Mouse (Mus musculus): ENCODE results near the gene Zc2hc1c.

The Zc2hc1c gene

DNA sequence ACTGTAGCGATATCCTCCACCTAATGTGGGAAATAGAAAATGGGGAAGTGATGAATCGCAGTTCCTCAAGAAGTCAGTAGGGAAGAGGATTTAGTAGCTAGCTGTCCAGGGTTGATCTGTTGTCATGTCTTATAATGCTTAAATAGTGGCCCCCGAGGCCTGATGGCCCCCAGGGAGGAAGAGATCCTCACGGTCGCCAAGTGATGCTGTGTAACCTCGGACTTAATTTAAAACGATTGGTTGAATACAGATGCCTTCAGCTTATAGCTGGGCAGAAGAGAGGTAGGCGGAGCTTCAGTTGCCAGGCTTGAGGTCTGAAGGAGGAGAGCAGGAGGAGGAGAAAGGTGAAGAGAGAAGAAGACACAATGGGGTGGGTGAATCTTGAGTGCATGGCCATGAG, 4.1 kb upstream of the Zc2hc1c start:
- no peak for DNase-seq (ENCODE audit: low read depth, low spot score)

DNA sequence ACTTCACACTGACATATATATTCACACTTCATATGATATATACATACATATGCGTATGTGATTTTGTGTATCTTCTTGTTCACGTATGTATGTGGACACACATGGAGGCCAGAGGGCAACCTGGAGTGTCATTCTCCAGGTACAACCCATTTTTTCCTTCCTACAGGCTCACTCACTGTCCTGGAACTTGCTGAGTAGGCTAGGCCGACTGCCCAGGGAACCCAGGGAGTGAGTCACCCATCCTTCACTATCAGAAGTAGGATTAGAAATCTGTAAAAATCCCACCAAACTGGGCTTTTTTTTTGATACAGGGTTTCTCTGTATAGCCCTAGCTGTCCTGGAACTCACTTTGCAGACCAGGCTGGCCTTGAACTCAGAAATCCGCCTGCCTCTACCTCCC, 3.4 kb upstream of the Zc2hc1c start:
- no peak for DNase-seq (ENCODE audit: low read depth, low spot score)

DNA sequence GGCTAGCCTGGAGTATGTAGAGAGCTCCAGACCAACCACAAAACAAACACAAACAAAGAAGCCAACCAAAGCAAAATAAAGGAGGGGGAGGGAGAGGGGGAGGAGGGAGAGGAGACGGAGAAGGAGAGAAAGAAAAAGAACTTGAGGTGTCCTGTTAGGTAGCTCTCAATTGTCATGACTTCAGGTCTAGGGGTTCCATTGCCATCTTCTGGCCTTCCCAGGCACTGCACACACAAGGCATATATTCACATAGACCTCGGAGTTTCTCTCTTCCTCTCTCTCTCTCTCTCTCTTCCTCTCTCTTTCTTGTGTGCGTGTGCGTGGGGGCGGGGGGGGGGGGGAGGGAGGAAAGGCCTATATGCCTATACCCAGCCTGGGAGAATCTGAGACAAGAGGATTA, 1.4 kb upstream of the Zc2hc1c start:
- no peak for DNase-seq (ENCODE audit: low read depth, low spot score)

DNA sequence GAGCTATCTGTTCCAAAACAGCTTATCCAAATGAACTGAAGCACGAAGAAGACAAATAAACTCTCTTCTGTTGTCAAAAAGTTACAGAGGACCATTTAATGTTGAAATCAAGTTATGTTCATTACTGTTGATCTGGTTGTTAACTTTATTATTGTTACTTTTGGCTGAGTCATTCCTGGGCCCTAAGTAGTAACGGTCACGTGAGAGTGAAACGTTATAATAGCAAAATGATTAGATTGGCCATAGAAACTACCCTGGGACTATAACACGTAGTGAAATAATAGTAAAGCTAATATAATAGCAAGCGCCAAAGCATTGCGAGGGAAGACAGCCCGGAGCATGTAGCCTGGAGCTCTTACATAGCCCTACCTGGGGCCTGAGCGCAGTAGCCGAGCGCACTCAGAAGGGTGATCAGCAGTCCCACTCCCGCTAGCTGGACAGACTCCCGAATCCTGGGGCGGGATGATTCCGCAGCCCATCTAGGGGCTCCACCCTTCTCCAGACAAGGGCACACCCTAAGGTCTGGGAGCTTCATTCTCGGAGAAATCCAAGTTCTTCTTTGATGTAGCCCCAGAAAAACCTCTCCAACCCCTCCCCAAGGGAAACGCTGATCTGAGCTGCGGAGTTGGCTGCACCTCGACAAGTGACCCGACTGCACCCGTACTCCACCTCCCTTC, 444 bp upstream of the Zc2hc1c start, which contains the start of gene Acyp1:
TSS of gene Acyp1 (minus strand) at position 630 of the 677 bp plus-strand sequence.
- DNase-seq (ENCODE audit: low read depth, low spot score), result no peak

DNA sequence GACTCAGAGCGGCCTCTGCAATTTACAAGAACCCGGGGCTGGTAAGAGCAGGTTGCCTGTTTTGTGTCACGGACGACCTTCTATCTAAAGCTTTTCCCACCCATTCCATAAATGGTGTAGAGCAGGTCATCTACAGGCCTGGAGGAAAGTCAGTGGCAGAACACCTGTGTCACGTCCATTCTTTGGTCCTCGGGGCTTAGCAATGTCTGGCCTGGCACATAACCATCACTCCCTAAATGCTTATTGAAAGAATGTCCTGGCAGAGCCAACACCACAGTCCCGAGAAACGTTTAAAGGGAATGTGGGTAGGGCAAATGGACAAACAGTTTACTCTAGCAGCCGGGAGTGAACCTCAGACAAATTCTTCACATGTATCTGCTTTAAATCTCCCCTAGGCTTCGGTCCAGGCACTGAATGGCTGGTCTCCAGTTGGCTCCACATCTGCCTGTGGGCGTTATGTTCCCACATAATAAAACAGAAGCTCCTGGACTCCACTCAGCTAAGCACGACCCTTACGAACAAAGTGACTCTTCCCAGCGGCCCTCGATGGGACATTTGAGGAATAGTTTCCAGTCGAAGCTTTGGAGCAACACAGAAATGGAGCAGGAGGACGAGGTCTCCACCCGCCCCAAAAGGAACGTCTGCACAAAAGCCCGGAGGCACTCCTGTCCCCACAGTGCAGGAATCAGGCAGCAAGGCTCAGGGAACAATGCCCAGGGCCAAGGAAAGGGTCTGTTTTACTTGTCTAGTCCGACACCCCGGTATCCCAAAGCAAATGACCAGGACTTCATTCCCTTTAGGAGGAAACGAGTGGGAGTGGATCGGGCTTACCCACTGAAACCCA, 988 bp downstream of the Zc2hc1c start:
- no peak for DNase-seq (ENCODE audit: low read depth, low spot score)

DNA sequence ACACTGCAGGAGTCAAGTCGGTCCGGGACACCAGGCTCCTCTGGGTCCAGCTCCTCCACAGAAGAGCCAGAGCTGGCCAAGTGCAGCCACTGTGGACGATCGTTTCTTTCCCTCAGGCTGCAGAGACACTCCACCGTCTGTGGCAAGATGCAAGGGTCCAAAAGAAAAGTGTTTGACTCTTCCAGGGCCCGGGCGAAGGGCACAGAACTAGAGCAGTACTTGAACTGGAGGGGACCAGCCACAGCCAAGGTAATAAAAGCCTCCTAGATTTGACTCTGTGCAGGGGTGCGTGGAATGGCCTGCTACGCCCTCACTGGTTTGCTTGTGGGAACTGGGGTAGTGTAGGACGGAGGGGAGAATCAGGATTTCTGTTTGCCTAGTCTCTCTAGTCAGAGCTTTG, 2.2 kb downstream of the Zc2hc1c start:
- DNase-seq (ENCODE audit: low read depth, low spot score), result no peak

DNA sequence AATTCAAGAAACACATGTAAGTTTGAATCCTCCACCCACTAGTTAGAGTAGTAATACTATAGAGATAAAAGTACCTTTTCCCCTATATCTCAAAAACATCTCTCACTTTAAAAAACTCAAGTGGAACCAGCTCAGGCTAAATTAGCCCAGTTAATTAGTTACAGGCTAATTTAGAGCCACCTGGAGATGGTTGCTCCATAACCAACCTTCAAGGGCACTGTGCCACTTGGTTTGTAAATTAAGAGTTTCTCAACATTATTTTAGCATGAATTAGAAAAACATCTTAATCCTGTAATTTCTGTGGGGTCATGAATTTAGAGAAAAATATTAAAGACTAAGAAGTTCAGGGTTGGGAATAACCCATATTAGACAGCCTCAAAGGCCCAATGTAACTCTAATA, 3.1 kb downstream of the Zc2hc1c start:
- DNase-seq (ENCODE audit: low read depth, low spot score), result no peak

DNA sequence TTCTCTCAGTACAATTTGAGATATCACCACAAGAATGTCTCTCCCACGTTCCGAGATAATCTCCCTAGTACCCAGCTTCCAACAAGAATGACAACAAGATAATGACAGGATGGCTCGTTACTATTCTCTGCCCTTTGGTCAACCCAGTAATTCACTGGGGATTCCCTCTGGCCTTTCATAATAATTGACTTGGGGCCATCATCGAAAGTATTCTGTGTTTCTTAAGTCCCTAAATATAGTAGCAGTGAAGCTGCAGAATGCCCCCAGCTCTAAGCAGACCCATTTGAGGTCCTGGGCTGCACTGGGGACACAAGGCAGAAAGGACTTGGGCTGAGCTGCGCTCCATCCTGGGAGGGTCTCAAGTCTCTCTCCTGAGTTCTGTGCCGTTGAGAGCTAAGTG, 3.9 kb downstream of the Zc2hc1c start:
- no peak for DNase-seq (ENCODE audit: low read depth, low spot score)

DNA sequence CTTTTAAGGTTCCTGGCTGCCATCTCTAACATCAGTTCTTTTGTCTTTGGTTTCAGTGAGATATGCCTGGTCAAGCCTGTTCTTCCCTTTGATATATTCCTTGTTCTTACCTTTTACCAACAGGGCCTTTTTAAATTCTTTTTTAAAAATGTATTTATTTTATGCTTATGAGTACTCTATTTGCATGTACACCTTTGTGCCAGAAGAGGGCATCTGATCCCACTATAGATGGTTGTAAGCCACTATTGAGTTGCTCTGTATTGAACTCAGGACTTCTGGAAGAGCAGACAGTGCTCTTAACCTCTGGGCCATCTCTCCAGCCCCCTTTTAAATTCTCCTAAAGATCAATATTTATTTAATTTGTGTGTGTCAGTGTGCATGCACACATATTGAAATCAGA, 4.5 kb downstream of the Zc2hc1c start:
- no peak for DNase-seq (ENCODE audit: low read depth, low spot score)

DNA sequence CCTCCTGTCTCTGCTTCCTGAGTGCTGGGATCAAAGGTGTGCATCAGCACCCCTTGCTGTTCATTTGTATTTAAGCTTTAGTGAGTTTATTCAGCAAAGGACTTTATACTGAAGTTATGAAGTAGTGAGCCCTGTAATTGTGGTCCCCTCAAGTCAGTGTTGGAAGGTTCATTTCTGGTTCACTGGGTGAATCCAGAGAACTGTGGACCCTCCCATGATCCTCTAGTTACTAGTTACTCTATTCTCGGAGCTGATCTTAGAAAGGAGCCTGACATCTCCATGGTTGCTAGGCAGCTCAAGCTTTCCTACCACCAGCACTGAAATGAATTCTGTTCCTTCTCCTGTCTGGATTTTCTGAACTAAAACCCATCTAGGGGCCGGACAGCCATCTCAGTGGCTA, 7.1 kb downstream of the Zc2hc1c start:
- DNase-seq (ENCODE audit: low read depth, low spot score), result no peak

DNA sequence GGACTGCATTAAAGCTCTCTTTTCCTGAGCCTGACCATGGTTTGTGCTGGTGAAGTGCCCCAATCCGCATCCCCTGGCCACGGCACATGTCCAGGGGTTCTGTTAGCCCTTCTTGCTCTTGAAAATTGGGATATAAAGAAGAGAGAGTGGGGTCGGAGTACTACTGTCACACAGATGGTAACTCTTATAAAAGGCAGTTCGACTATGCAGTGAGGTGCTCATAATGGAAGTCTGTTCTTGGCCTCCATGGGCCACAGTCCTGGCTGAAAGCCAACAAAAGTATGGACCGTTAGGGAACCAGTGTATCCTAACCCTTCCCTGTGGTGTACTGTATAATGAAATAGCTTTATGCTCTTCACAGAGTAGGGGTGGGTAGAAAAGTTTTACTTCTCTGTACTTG, 8.5 kb downstream of the Zc2hc1c start:
- DNase-seq (ENCODE audit: low read depth, low spot score), result no peak

DNA sequence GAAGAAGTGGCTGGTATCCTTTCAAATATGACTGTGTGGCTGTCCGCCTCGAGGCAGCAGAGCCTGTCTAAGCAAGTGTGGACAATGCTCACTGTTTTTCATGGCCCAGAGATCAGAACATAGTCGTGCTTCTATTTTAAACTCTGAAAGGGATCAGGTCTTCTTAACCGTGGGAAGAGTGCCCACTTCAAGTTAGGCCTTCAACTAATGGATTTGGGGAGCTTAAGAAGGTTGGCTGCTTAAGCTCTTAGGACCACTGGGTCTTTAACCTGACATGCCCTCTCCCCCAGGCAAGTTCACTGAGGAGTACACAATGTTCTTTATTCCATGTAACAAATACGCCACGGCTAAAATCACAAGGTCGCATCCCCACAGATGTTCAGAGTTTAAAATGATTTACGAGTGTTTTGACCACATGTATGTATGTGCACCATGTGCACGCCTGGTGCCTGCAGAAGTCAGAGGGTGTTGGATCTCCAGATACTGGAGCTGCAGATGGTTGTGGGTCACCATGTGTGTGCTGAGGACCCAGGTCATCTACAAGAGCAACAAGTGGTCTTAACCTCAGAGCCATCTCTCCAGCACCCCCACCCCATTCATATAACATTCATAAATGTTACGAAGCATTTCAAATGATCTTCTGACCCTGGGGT, 9.1 kb downstream of the Zc2hc1c start:
- no peak for DNase-seq (ENCODE audit: low read depth, low spot score)

DNA sequence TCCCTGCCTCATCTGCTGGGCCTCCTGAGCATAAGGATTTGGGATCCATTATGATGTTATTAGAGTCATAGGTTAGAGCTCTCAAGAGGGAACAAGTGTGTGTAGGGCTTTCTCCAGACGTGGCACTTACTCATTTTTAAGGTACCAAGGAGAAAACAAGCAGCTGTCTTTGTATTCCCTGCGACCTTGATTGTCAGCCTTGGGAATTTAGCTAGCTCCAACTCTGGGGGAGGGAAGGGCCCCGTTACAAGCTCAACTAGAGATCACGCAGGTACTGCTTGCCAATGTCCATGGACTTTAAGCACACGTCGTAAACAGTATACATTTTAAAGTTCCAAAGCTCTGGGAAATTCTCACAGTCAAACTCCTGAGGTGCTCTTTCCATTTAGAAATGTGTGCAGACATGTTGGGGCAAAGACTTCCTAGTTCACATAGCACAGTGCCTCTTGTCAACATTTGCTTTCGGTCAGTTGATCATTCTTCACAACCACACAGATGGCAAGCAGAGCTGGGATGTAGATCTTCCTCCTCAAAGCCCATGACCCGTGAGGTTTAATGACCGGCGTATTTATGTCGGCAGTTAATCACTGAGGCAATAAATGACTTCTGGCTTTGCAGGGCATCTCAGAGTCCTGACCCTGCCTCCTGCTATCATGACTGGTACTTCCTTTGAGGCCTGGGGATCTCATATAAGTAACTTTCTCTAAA, 9.9 kb downstream of the Zc2hc1c start:
- no peak for DNase-seq (ENCODE audit: low read depth, low spot score)

DNA sequence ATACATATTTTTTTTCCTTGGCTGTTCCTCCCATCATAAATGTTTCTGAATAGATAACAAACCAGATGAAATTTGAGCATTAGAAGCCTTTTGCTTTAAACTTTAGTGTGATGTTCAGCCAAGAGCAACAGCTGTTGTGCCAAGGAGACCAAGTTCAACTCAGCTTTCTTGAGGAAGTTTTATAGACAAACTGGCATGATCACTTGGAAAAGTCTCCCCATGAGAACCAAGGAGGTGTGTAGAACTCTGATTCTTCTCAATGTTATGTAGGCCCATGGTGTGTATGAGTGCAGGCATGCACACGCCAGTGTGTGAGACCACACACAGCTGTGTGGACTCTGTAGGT, 10.4 kb downstream of the Zc2hc1c start:
- no peak for DNase-seq (ENCODE audit: low read depth, low spot score)

DNA sequence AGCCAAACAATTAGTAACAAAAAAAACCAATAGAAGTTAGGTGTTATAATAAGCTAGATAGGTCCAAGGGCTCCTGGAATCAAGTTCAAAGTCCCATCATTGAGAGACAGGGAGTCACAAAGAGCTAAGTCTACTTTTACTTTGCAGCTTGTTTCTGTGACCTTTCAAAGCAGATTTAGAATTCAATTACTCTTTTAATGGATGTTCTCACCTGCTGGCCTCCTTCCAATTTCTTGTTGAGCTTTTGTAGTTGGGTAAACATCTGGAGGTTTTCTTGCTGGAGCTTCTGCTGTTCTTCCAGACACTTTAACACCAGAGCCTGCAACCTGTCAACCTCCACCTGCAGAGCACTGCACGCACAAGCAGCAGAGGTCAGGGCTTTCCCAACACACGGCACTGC, 14.9 kb downstream of the Zc2hc1c start:
- no peak for DNase-seq (ENCODE audit: low read depth, low spot score)

DNA sequence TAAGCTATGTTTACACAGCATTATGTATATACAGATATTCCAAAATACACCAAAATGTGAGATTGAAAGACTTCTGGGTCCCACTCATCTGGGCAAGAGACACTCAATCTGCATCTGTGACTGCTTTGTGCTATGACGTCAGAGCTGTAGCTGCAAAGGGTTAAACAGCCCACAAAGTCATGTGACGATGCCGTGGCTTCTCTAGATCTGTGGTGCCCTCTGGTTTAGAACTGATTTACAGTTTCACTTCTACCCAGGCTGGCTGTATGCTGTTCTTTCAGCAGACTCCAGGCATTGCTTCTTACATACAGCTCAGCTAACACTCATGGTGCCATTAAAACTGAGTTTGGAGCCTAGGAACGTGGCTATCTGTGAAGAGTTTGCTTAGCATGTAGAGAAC, 16.3 kb downstream of the Zc2hc1c start:
- DNase-seq (ENCODE audit: low read depth, low spot score), result no peak

DNA sequence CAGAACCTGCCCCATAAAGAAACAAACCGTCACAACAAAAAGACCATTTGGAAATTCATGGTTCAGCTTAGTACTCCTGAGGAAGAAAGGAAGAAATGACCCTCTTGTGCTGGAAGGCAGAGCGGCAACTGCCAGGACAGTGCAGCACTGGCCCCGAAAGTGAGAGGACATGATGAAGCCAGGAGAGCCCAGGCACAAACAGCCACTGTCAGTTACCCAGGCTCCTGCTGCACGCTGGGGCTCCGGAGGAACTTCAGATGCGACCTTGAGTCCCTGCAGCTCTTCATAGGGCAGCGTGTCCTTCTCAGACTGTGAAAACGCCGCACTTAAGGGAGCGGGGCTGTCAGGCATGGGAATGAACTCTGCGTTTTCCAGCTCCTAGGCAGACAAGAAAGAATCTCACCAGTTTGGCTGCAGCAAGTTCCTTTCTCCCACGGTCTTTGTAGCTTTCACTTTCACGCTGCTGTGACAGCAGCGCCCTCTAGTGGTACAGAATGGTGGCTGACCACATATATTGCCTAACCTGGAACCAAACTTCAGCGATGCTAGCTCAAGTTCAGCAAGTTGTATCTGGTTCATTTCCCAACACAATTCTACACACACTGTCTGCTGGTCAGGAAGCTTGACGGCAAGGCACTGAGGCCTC, 17.0 kb downstream of the Zc2hc1c start:
- DNase-seq (ENCODE audit: low read depth, low spot score), result peak; percentile 63

DNA sequence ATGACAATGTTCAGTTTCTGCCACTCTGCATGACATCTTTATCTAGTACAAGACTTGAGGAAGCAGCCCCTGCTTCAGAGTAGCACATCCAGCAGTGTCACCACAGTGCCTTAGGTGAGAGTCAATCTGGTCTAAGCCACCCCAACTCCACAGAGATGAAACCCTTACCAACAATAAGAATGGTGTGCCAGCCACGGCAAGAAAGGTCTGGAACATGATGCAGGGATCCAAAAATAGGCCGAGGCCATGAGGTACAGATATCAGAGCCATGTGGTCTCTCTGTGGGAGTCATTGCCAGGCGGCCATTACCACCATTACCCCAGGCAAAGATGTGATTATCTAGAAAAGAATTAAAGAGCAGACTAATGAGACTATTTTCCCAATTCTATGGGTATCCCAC, 20.3 kb downstream of the Zc2hc1c start:
- DNase-seq (ENCODE audit: low read depth, low spot score), result no peak

DNA sequence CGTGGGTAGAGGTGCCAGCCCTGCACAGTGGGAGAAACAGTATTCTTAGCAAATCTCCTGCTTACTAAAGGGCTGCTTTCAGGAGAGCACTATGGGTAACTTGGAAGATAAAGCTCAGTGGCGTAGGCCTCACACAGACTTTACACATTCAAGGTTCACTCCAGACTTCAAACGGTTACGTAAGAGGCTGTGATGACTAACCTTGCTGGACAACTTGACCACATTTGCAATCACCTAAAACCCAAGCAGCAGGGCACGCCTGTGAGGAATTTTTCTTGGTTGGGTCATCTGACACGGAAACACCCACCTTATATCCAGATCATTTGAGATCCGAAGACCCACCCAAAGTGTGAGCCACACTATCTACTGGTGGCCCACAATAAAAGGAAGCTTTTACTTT, 41.8 kb downstream of the Zc2hc1c start:
- no peak for DNase-seq (ENCODE audit: low read depth, low spot score)

DNA sequence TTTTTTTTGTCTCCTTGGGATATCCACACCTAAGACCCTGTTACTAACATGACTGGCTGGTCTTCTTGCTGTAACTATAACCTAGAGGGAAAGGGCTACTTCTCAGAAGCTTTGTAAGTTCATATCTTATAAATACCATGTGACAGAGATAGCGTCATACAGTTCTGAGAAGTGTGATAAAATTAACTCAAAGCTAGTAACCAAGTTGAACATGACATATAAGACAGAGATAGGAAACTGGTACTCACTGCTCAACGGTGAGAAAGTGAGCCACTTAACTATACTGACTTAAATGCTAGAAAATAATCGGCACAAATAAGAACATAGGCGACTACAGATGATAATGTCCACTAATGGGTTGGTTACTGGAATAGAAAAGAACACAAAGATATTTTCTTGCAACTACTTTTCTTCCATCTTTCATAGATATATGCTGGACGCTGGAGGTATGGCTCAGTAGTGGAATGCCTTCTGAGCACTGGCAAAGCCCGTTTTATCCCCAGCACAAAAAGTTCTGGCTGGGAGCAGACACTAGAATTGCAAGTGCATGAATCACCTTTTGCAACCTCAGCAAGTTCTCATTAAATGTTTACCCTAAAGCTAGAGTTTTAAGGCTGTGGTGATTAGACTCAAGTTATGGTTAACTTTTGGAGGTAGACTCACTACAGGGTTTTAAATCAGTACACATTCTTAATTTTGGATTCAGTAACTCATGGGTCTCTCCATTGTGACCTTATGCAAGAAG, 49.3 kb downstream of the Zc2hc1c start:
- DNase-seq (ENCODE audit: low read depth, low spot score), result no peak

DNA sequence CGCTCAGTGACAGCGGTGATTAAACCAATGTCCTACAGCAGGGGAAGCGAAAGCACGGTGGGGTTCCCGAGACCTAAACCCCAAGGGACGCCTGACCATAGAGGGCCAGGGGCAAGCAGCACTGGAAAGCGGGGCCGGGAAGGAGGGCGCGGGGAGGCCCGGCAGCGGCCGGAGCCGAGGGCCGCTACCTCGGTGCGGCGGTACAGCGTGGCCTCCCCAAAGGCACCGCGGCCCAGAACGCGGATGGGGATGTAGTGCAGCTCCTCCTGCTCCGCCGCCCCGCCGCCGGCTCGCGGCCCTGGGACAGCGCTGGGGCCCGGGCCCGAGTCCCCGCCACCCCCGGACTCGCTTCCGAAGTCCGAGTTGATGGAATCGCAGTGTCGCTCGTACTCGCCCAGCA, 50.4 kb downstream of the Zc2hc1c start:
- DNase-seq (ENCODE audit: low read depth, low spot score), result no peak

Data from brain, embryonic 18.5 days (tissue).